Mouse (Mus musculus) kidney, postnatal 0 days (tissue): ENCODE results near the gene Satb1. TPM values are rescaled to one million over a fixed set of nuclear protein-coding genes. Genes with fewer than 3 reads are reported as not detected.
A peak's percentile ranks its signal among the peaks of the same experiment; 100 is the strongest.

Source experiments
- ATAC-seq: fragments of 200-750 bp; cut with Nextera tagmentation; replicated peaks from 2 replicates; pipeline ENCODE4 v1.8.0; 2017; ENCODE audit warnings: low read depth, moderate number of reproducible peaks, moderate TSS enrichment, moderate library complexity; ENCODE audit not compliant: low FRiP score
- DNase-seq: peaks from one replicate; pipeline ENCODE4 v3.0.0-alpha.2; 2016; ENCODE audit warnings: low spot score
- H3K27ac ChIP-seq: fragments of 300-500 bp; sonication (generic); 2 replicates; pipeline ENCODE4 v1.5.1; 2014; ENCODE audit warnings: mild to moderate bottlenecking
- H3K27me3 ChIP-seq: fragments of 300-500 bp; sonication (generic); 2 replicates; pipeline ENCODE4 v1.6.1; 2014; ENCODE audit warnings: low read length, mixed read lengths; ENCODE audit not compliant: insufficient read depth
- H3K36me3 ChIP-seq: fragments of 300-500 bp; sonication (generic); 2 replicates; pipeline ENCODE4 v1.6.1; 2014; ENCODE audit warnings: low read length, mixed read lengths; ENCODE audit not compliant: insufficient read depth
- H3K4me1 ChIP-seq: fragments of 300-500 bp; sonication (generic); replicated peaks from 2 replicates; pipeline ENCODE4 v1.6.1; 2014; ENCODE audit warnings: antibody characterized with exemption, low read length, mixed read lengths; ENCODE audit not compliant: insufficient read depth
- H3K4me2 ChIP-seq: fragments of 300-500 bp; sonication (generic); 2 replicates; pipeline ENCODE4 v1.6.1; 2014; ENCODE audit warnings: mild to moderate bottlenecking, low read length, moderate library complexity, mixed read lengths
- H3K4me3 ChIP-seq: fragments of 300-500 bp; sonication (generic); replicated peaks from 2 replicates; pipeline ENCODE4 v1.5.1; 2014; ENCODE audit warnings: low read depth, low read length
- H3K9ac ChIP-seq: fragments of 300-500 bp; sonication (generic); 2 replicates; pipeline ENCODE4 v1.6.1; 2014; ENCODE audit warnings: low read depth, low read length
- H3K9me3 ChIP-seq: fragments of 300-500 bp; sonication (generic); replicated peaks from 2 replicates; pipeline ENCODE4 v1.6.1; 2016; ENCODE audit warnings: low read length, inconsistent platforms, mixed read lengths
- CTCF ChIP-seq: IDR thresholded peaks from 2 replicates; pipeline ENCODE4 v1.5.1; 2016; ENCODE audit warnings: antibody characterized with exemption, low read depth, mild to moderate bottlenecking, moderate library complexity
- WGBS: fragments of 180-500 bp; shearing (Covaris S2); extraction: QIAGEN DNeasy Blood & Tissue Kit; methylation state at CpG from one replicate; pipeline ENCODE4 v1.1.7; 2014; 5-methylcytosine and 5-hydroxymethylcytosine counted together
- polyA plus RNA-seq: library from polyadenylated mRNA; unstranded; fragments of >200 nt; fragmentation: Nextera tagmentation; extraction: Ambion mirVana; gene quantifications from 2 replicates; pipeline ENCODE4 v1.2.1, GENCODE M21; 2015

The Satb1 gene
- polyA plus RNA-seq, 1 experiment from 2014 or later = 5.5 TPM

GRCm38 (mm10) chr17:51836901-51837300 is 3.8 kb upstream of the Satb1 start:
- H3K36me3 ChIP-seq = no peaks in the 10 kb centered on the region
- no peak overlapping the region for H3K4me3 ChIP-seq
- peaks cover 33% of the 10 kb centered on the region for H3K27me3 ChIP-seq
- no peak for ATAC-seq
- no peak overlapping the region for H3K9ac ChIP-seq
- H3K9me3 ChIP-seq = no peaks in the 10 kb centered on the region
- DNase-seq = no peak
- no peak overlapping the region for H3K27ac ChIP-seq
- TF ChIP-seq CTCF = no peak
- 13% methylated on average over 1 of the region's 1 CpGs for WGBS
- no peak overlapping the region for H3K4me2 ChIP-seq
- peaks cover 4% of the 10 kb centered on the region; the same call in 1 of the 2 replicates for H3K4me1 ChIP-seq

DNA sequence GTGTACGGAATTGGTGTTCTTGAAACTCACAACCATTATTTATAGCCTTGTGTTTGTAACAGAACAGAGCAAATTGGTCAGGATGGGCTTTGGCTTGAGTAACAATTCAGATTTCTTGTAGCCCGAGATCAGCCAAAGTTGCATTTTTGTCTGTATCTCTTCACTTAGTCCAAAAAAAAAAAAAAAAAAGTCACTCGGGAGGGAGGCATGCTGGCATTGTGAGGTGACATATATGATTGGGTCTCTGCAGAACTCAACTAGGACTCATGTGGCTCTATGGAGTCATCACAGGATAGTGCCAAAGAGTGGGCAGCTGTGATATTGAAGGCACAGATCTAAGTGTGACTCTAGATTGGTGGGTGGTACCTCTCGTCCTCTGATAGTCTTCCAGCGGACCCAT is 3.2 kb upstream of the Satb1 start:
- H3K4me1 ChIP-seq = peaks cover 7% of the 10 kb centered on the region; the same call in 1 of the 2 replicates
- H3K27me3 ChIP-seq = peaks cover 35% of the 10 kb centered on the region
- DNase-seq (no peak), ATAC-seq (no peak)
- 90% methylated on average over 5 of the region's 5 CpGs for WGBS
- no peak overlapping the region for H3K4me3 ChIP-seq
- H3K27ac ChIP-seq = no peak overlapping the region
- no peaks in the 10 kb centered on the region for H3K9me3 ChIP-seq
- no peak overlapping the region for H3K4me2 ChIP-seq
- H3K9ac ChIP-seq = no peak overlapping the region
- no peaks in the 10 kb centered on the region for H3K36me3 ChIP-seq
- TF ChIP-seq CTCF = no peak

GRCm38 (mm10) chr17:51833578-51834361 is 680 bp upstream of the Satb1 start:
- no peak overlapping the region for H3K9ac ChIP-seq
- WGBS = 1% methylated on average over 16 of the region's 16 CpGs

DNA sequence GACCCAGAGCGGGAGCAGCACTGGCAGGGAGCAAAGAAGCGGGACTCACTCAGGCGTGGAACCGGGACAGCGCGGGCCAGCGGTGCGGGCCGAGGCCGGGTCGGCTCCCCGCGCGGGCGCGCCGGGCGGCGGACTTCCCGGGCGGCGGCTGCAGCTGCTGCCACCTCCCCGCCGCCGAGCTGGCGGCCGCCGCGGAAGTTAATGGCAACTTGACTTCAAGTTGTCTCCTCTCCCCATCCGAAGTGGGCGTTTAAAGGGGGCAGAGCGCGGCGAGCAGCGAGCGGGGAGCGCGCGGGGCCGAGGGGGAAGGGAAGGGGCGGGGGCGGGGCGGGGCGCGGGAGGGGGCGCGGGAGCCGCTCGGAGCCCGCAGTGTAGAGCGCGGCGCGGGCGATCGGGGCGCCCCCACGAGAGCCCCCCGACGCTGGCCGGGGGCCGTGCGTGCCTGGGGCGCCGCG is 642 bp downstream of the Satb1 start:
- no peak overlapping the region for H3K27ac ChIP-seq
- no peak for TF ChIP-seq CTCF
- no peaks in the 10 kb centered on the region for H3K36me3 ChIP-seq
- H3K4me2 ChIP-seq = peak overlapping the region; percentile 97
- peaks cover 7% of the 10 kb centered on the region; the same call in 1 of the 2 replicates for H3K4me1 ChIP-seq
- H3K9me3 ChIP-seq = no peaks in the 10 kb centered on the region
- H3K9ac ChIP-seq = peak overlapping the region; percentile 32; the same call in 1 of the 2 replicates
- no peak for DNase-seq
- H3K4me3 ChIP-seq = peak overlapping the region; percentile 70
- ATAC-seq = peak; percentile 4; the same call in 1 of the 2 replicates
- WGBS = under 1% methylated on average over 39 of the region's 66 CpGs
- peaks cover 53% of the 10 kb centered on the region for H3K27me3 ChIP-seq

More at GRCm38 (mm10) chr17:51833578-51834361, 680 bp upstream of the Satb1 start:
- peak; percentile 25 for DNase-seq
- Histone ChIP-seq H3K27me3 (peaks cover 44% of the 10 kb centered on the region), H3K4me1 (peaks cover 7% of the 10 kb centered on the region; the same call in 1 of the 2 replicates), H3K4me2 (peak overlapping the region; percentile 97; the same call in 1 of the 2 replicates), H3K9me3 (no peaks in the 10 kb centered on the region), H3K27ac (no peak overlapping the region), H3K36me3 (no peaks in the 10 kb centered on the region), H3K4me3 (peak overlapping the region; percentile 70)
- no peak for ATAC-seq
- TF ChIP-seq CTCF = no peak

GRCm38 (mm10) chr17:51831702-51832420 is 1.2 kb downstream of the Satb1 start:
- no peak for TF ChIP-seq CTCF
- under 1% methylated on average over 55 of the region's 57 CpGs for WGBS
- peak; percentile 26 for ATAC-seq

DNA sequence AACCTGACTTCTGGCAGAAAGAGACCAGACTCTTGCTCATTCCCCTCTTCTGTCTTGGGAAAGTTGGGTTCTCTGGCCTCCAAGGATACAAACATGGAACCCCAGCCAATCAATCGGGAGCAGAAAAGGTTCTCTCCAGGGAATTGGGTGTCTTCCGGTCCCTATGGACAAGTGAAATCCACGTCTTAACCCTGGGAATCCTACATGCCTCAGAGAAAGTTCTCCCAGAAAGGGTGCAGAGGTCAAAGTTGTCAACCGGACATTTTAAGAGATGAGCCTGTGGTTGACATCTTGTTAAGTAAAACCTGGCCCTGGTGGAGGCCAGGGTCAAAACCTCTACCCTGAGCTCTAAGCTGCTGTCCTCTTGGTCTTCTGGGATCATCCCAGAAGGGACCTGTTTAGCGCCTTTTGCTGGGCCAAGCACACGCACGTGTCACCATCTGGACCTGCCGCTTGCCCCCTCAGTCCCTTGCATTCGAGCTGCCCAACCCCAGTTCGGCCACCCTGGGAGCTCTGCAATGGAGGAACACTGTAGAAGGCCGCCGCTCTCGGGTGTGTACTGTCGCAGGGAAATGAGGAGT is 1.9 kb downstream of the Satb1 start:
- Histone ChIP-seq H3K4me1 (peaks cover 7% of the 10 kb centered on the region; the same call in 1 of the 2 replicates), H3K4me2 (peak overlapping the region; percentile 97), H3K36me3 (no peaks in the 10 kb centered on the region), H3K27ac (no peak overlapping the region), H3K9ac (no peak overlapping the region), H3K27me3 (peaks cover 64% of the 10 kb centered on the region), H3K4me3 (peak overlapping the region; percentile 70), H3K9me3 (no peaks in the 10 kb centered on the region)
- ATAC-seq (no peak), DNase-seq (no peak)
- 16% methylated on average over 14 of the region's 14 CpGs for WGBS
- TF ChIP-seq CTCF = no peak

More at GRCm38 (mm10) chr17:51831702-51832420, 1.2 kb downstream of the Satb1 start:
- H3K27ac ChIP-seq = no peak overlapping the region
- H3K4me2 ChIP-seq = peak overlapping the region; percentile 97
- DNase-seq = no peak
- H3K4me1 ChIP-seq = peaks cover 7% of the 10 kb centered on the region; the same call in 1 of the 2 replicates
- peaks cover 57% of the 10 kb centered on the region for H3K27me3 ChIP-seq
- H3K36me3 ChIP-seq = no peaks in the 10 kb centered on the region
- H3K9me3 ChIP-seq = no peaks in the 10 kb centered on the region
- peak overlapping the region; percentile 70 for H3K4me3 ChIP-seq
- H3K9ac ChIP-seq = peak overlapping the region; percentile 32; the same call in 1 of the 2 replicates
